Mouse (Mus musculus) forebrain, embryonic 14.5 days (tissue): ENCODE results near the gene Syvn1. TPM values are rescaled to one million over a fixed set of nuclear protein-coding genes. Genes with fewer than 3 reads are reported as not detected.

Experiments
- ATAC-seq: fragments of 200-750 bp; cut with Nextera tagmentation; 2 replicates; pipeline ENCODE4 v1.8.0; 2017; ENCODE audit warnings: mild to moderate bottlenecking, moderate library complexity
- DNase-seq: peaks from one replicate; pipeline ENCODE4 v3.0.0-alpha.2; 2015; ENCODE audit warnings: low spot score
- H3K27ac ChIP-seq: fragments of 300-500 bp; sonication (generic); 2 replicates; pipeline ENCODE4 v1.5.1; 2014; ENCODE audit warnings: low read depth, mild to moderate bottlenecking, control low read depth, low read length, moderate library complexity
- H3K27me3 ChIP-seq: fragments of 300-500 bp; sonication (generic); replicated peaks from 2 replicates; pipeline ENCODE4 v1.6.1; 2014; ENCODE audit warnings: low read length, control low read depth, mixed read lengths; ENCODE audit not compliant: control insufficient read depth, insufficient read depth
- H3K36me3 ChIP-seq: fragments of 300-500 bp; sonication (generic); 2 replicates; pipeline ENCODE4 v1.6.1; 2014; ENCODE audit warnings: low read length, control low read depth; ENCODE audit not compliant: control insufficient read depth, insufficient read depth
- H3K4me1 ChIP-seq: fragments of 300-500 bp; sonication (generic); 2 replicates; pipeline ENCODE4 v1.6.1; 2014; ENCODE audit warnings: antibody characterized with exemption, low read length, control low read depth; ENCODE audit not compliant: control insufficient read depth, insufficient read depth
- H3K4me2 ChIP-seq: fragments of 300-500 bp; sonication (generic); 2 replicates; pipeline ENCODE4 v1.6.1; 2014; ENCODE audit warnings: mild to moderate bottlenecking, control low read depth, low read length
- H3K4me3 ChIP-seq: fragments of 300-500 bp; sonication (generic); 2 replicates; pipeline ENCODE4 v1.5.1; 2014; ENCODE audit warnings: low read depth, low read length, control low read depth
- H3K9ac ChIP-seq: fragments of 300-500 bp; sonication (generic); 2 replicates; pipeline ENCODE4 v1.6.1; 2014; ENCODE audit warnings: mild to moderate bottlenecking, low read length, control low read depth, moderate library complexity
- H3K9me3 ChIP-seq: fragments of 300-500 bp; sonication (generic); replicated peaks from 2 replicates; pipeline ENCODE4 v1.6.1; 2016; ENCODE audit warnings: low read length, control low read depth, mixed read lengths; ENCODE audit not compliant: control insufficient read depth
- WGBS: fragments of 180-500 bp; shearing (Covaris S2); extraction: QIAGEN DNeasy Blood & Tissue Kit; methylation state at CpG from one replicate; pipeline ENCODE4 v1.1.7; 2014; 5-methylcytosine and 5-hydroxymethylcytosine counted together
- polyA plus RNA-seq: library from polyadenylated mRNA; unstranded; fragments of >200 nt; fragmentation: Nextera tagmentation; extraction: Ambion mirVana; gene quantifications from 2 replicates; pipeline ENCODE4 v1.2.1, GENCODE M21; 2014

The Syvn1 gene
- polyA plus RNA-seq, 1 experiment from 2014 or later: 17.6 TPM

GRCm38 (mm10) chr19:6058966-6059365 is 12.6 kb downstream of the Syvn1 start:
- ATAC-seq (no peak), DNase-seq (no peak)
- Histone ChIP-seq H3K27me3 (no peaks in the 10 kb centered on the region), H3K4me3 (peak overlapping the region; percentile 59; the same call in 1 of the 2 replicates), H3K4me1 (peaks cover 23% of the 10 kb centered on the region), H3K9ac (peak overlapping the region; percentile 87; the same call in 1 of the 2 replicates), H3K4me2 (peak overlapping the region; percentile 75), H3K9me3 (no peaks in the 10 kb centered on the region), H3K27ac (no peak overlapping the region), H3K36me3 (peaks cover 34% of the 10 kb centered on the region)
- WGBS: 87% methylated on average over 5 of the region's 5 CpGs

GRCm38 (mm10) chr19:6061021-6061533 is 14.7 kb downstream of the Syvn1 start, which contains the start of gene Znhit2:
Gene Znhit2 (plus strand): TSS chr19:6061192.
- Histone ChIP-seq H3K4me2 (peak within 1 kb of the TSS; percentile 100), H3K4me1 (peaks cover 24% of the 10 kb centered on the region), H3K36me3 (peaks cover 15% of the 10 kb centered on the region; the same call in 1 of the 2 replicates), H3K9me3 (no peaks in the 10 kb centered on the region), H3K4me3 (peak within 1 kb of the TSS; percentile 82), H3K27ac (peak within 1 kb of the TSS; percentile 92), H3K27me3 (no peaks in the 10 kb centered on the region), H3K9ac (peak within 1 kb of the TSS; percentile 95)
- WGBS: under 1% methylated on average over 58 of the region's 58 CpGs
- peak; percentile 71 for ATAC-seq
- peak; percentile 96 for DNase-seq

GRCm38 (mm10) chr19:6061641-6062302 is 15.4 kb downstream of the Syvn1 start:
- H3K4me3 ChIP-seq: peak overlapping the region; percentile 82
- H3K36me3 ChIP-seq: peaks cover 15% of the 10 kb centered on the region; the same call in 1 of the 2 replicates
- DNase-seq: peak; percentile 12
- peak overlapping the region; percentile 95 for H3K9ac ChIP-seq
- WGBS: 2% methylated on average over 44 of the region's 44 CpGs
- H3K9me3 ChIP-seq: no peaks in the 10 kb centered on the region
- no peak for ATAC-seq
- no peaks in the 10 kb centered on the region for H3K27me3 ChIP-seq
- peak overlapping the region; percentile 100 for H3K4me2 ChIP-seq
- H3K4me1 ChIP-seq: peaks cover 26% of the 10 kb centered on the region
- peak overlapping the region; percentile 92 for H3K27ac ChIP-seq

GRCm38 (mm10) chr19:6062418-6062817 is 16.0 kb downstream of the Syvn1 start:
- Histone ChIP-seq H3K9ac (peak overlapping the region; percentile 95; the same call in 1 of the 2 replicates), H3K4me3 (peak overlapping the region; percentile 82), H3K4me2 (peak overlapping the region; percentile 100), H3K36me3 (peaks cover 15% of the 10 kb centered on the region; the same call in 1 of the 2 replicates), H3K4me1 (peaks cover 23% of the 10 kb centered on the region), H3K27me3 (no peaks in the 10 kb centered on the region), H3K9me3 (no peaks in the 10 kb centered on the region), H3K27ac (no peak overlapping the region)
- no peak for DNase-seq
- ATAC-seq: no peak
- 77% methylated on average over 5 of the region's 5 CpGs for WGBS

GRCm38 (mm10) chr19:6063081-6063480 is 16.7 kb downstream of the Syvn1 start:
- no peak overlapping the region for H3K4me2 ChIP-seq
- no peak overlapping the region for H3K27ac ChIP-seq
- peaks cover 15% of the 10 kb centered on the region; the same call in 1 of the 2 replicates for H3K36me3 ChIP-seq
- DNase-seq (no peak), ATAC-seq (no peak)
- WGBS: 92% methylated on average over 6 of the region's 6 CpGs
- no peak overlapping the region for H3K4me3 ChIP-seq
- no peaks in the 10 kb centered on the region for H3K9me3 ChIP-seq
- peaks cover 23% of the 10 kb centered on the region for H3K4me1 ChIP-seq
- no peaks in the 10 kb centered on the region for H3K27me3 ChIP-seq
- no peak overlapping the region for H3K9ac ChIP-seq

- Histone ChIP-seq H3K9ac (peak overlapping the region; percentile 77), H3K36me3 (peaks cover 28% of the 10 kb centered on the region), H3K4me2 (peak overlapping the region; percentile 93), H3K4me1 (peaks cover 18% of the 10 kb centered on the region), H3K9me3 (no peaks in the 10 kb centered on the region), H3K27ac (peak overlapping the region; percentile 83), H3K27me3 (no peaks in the 10 kb centered on the region), H3K4me3 (peak overlapping the region; percentile 49)
- WGBS: 36% methylated on average over 5 of the region's 5 CpGs
- ATAC-seq (peak; percentile 15), DNase-seq (peak; percentile 14)
Observed at GRCm38 (mm10) chr19:6066571-6066970, 20.2 kb downstream of the Syvn1 start.

- peak overlapping the region; percentile 77 for H3K9ac ChIP-seq
- peak overlapping the region; percentile 49 for H3K4me3 ChIP-seq
- H3K9me3 ChIP-seq: no peaks in the 10 kb centered on the region
- H3K4me2 ChIP-seq: peak overlapping the region; percentile 93
- peak overlapping the region; percentile 83 for H3K27ac ChIP-seq
- WGBS: under 1% methylated on average over 29 of the region's 30 CpGs
- H3K27me3 ChIP-seq: no peaks in the 10 kb centered on the region
- ATAC-seq (peak; percentile 77), DNase-seq (peak; percentile 89)
- peaks cover 14% of the 10 kb centered on the region for H3K4me1 ChIP-seq
- peaks cover 29% of the 10 kb centered on the region for H3K36me3 ChIP-seq
Observed at GRCm38 (mm10) chr19:6067011-6067723, 20.8 kb downstream of the Syvn1 start.

- no peaks in the 10 kb centered on the region for H3K9me3 ChIP-seq
- WGBS: 10% methylated on average over 30 of the region's 33 CpGs
- ATAC-seq: peak; percentile 93
Observed at GRCm38 (mm10) chr19:6067724-6068415, 21.5 kb downstream of the Syvn1 start, which contains the start of gene Tm7sf2. Gene Tm7sf2 (minus strand): TSS chr19:6068373.

More at GRCm38 (mm10) chr19:6067724-6068415, 21.5 kb downstream of the Syvn1 start, which contains the start of gene Tm7sf2:
- peak within 1 kb of the TSS; percentile 93 for H3K4me2 ChIP-seq
- peak; percentile 94 for DNase-seq
- H3K9ac ChIP-seq: peak within 1 kb of the TSS; percentile 77
- peak within 1 kb of the TSS; percentile 49 for H3K4me3 ChIP-seq
- peaks cover 9% of the 10 kb centered on the region; the same call in 1 of the 2 replicates for H3K4me1 ChIP-seq
- peak within 1 kb of the TSS; percentile 83 for H3K27ac ChIP-seq
- H3K36me3 ChIP-seq: peaks cover 32% of the 10 kb centered on the region
- no peaks in the 10 kb centered on the region for H3K27me3 ChIP-seq
